Mouse (Mus musculus): ENCODE measurements around the gene 1500015O10Rik.

DNA sequence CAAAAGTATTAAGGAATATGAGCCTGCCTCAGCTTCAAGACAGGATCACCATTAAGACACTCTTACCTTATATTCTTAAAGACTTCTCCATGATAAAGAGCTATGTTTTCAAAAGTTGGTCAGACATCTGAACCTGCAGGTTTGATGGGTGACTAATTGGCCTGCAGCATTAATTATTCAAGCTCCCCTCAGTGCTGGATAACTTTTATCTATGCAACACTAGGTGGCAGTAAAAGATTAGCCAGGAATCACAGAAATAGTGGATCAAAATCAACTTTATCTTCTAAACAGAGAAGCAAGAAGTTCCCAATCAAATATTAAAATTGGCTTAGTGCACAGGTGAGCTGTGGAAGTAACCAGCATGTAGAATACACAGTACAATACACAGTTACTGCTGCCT lies 29.7 kb downstream of the 1500015O10Rik start:
- no peak for TF ChIP-seq POLR2A (IDR thresholded peaks at IDR 0.05; ENCODE audit: borderline replicate concordance, insufficient read depth, low read length)
- TF ChIP-seq CTCF (IDR thresholded peaks at IDR 0.05; ENCODE audit: borderline replicate concordance, insufficient read depth, low read depth, low read length), result no peak

All from cerebellum, adult 2 months (tissue).